Mouse (Mus musculus) liver, postnatal 0 days (tissue): Measurements from ENCODE around the gene Gm5678. TPM values are rescaled to one million over a fixed set of nuclear protein-coding genes. Genes with fewer than 3 reads are reported as not detected.

ENCODE experiments used
- ATAC-seq: fragments of 200-750 bp; cut with Nextera tagmentation; 2 replicates; pipeline ENCODE4 v1.8.0; 2017; ENCODE audit warnings: mild to moderate bottlenecking, moderate library complexity
- DNase-seq: peaks from one replicate; pipeline ENCODE4 v3.0.0-alpha.2; 2016
- H3K27ac ChIP-seq: fragments of 300-500 bp; sonication (generic); 2 replicates; pipeline ENCODE4 v1.5.1; 2014; ENCODE audit warnings: antibody characterized with exemption, moderate library complexity, mild to moderate bottlenecking, low read depth
- H3K27me3 ChIP-seq: fragments of 300-500 bp; sonication (generic); 2 replicates; pipeline ENCODE4 v1.6.1; 2014; ENCODE audit warnings: low read length, control low read depth, mixed read lengths; ENCODE audit not compliant: insufficient read depth
- H3K36me3 ChIP-seq: fragments of 300-500 bp; sonication (generic); replicated peaks from 2 replicates; pipeline ENCODE4 v1.6.1; 2014; ENCODE audit warnings: mild to moderate bottlenecking, control low read depth, low read length, moderate library complexity, mixed read lengths; ENCODE audit not compliant: insufficient read depth
- H3K4me1 ChIP-seq: fragments of 300-500 bp; sonication (generic); 2 replicates; pipeline ENCODE4 v1.6.1; 2014; ENCODE audit warnings: antibody characterized with exemption, mild to moderate bottlenecking, control low read depth; ENCODE audit not compliant: insufficient read depth
- H3K4me2 ChIP-seq: fragments of 300-500 bp; sonication (generic); 2 replicates; pipeline ENCODE4 v1.6.1; 2014; ENCODE audit warnings: low read depth, mild to moderate bottlenecking, low read length, moderate library complexity, mixed read lengths
- H3K4me3 ChIP-seq: fragments of 300-500 bp; sonication (generic); 2 replicates; pipeline ENCODE4 v1.5.1; 2014; ENCODE audit warnings: low read depth, low read length
- H3K9ac ChIP-seq: fragments of 300-500 bp; sonication (generic); replicated peaks from 2 replicates; pipeline ENCODE4 v1.6.1; 2014; ENCODE audit warnings: mild to moderate bottlenecking, moderate library complexity
- H3K9me3 ChIP-seq: fragments of 300-500 bp; sonication (generic); 2 replicates; pipeline ENCODE4 v1.6.1; 2016; ENCODE audit warnings: mild to moderate bottlenecking, control low read depth, low read length, mixed read lengths
- CTCF ChIP-seq: sonication (generic); IDR thresholded peaks from 2 replicates; pipeline ENCODE4 v1.5.1; 2016; ENCODE audit warnings: antibody characterized with exemption, low read depth
- EP300 ChIP-seq: IDR thresholded peaks from 2 replicates; pipeline ENCODE4 v1.6.1; 2016; ENCODE audit warnings: antibody characterized with exemption, low read depth, mild to moderate bottlenecking
- WGBS: fragments of 180-500 bp; shearing (Covaris S2); extraction: QIAGEN DNeasy Blood & Tissue Kit; methylation state at CpG from one replicate; pipeline ENCODE4 v1.1.7; 2014; ENCODE audit not compliant: insufficient replicate concordance; 5-methylcytosine and 5-hydroxymethylcytosine counted together
- polyA plus RNA-seq: library from polyadenylated mRNA; unstranded; fragments of >200 nt; fragmentation: Nextera tagmentation; extraction: Ambion mirVana; gene quantifications from 2 replicates; pipeline ENCODE4 v1.2.1, GENCODE M21; 2015

The Gm5678 gene
- polyA plus RNA-seq, 1 experiment from 2014 or later: not detected

GRCm38 (mm10) chr16:93595766-93596165, 32.1 kb upstream of the Gm5678 start:
- Histone ChIP-seq H3K27ac (no peak overlapping the region), H3K36me3 (peaks cover 16% of the 10 kb centered on the region), H3K4me1 (peaks cover 3% of the 10 kb centered on the region), H3K9me3 (no peaks in the 10 kb centered on the region), H3K27me3 (no peaks in the 10 kb centered on the region), H3K4me2 (no peak overlapping the region), H3K9ac (no peak overlapping the region), H3K4me3 (no peak overlapping the region)
- TF ChIP-seq EP300: no peak
- TF ChIP-seq CTCF: no peak
- 90% methylated on average over 5 of the region's 5 CpGs for WGBS
- no peak for DNase-seq
- no peak for ATAC-seq

- H3K4me3 ChIP-seq: no peak overlapping the region
- H3K36me3 ChIP-seq: peaks cover 16% of the 10 kb centered on the region
- 81% methylated on average over 7 of the region's 7 CpGs for WGBS
- H3K9ac ChIP-seq: no peak overlapping the region
- no peak for DNase-seq
- no peak overlapping the region for H3K4me2 ChIP-seq
- no peaks in the 10 kb centered on the region for H3K9me3 ChIP-seq
- H3K4me1 ChIP-seq: peaks cover 3% of the 10 kb centered on the region
- no peaks in the 10 kb centered on the region for H3K27me3 ChIP-seq
- ATAC-seq: no peak
- no peak for TF ChIP-seq CTCF
- TF ChIP-seq EP300: no peak
- no peak overlapping the region for H3K27ac ChIP-seq
These were observed 31.1 kb upstream of the Gm5678 start for GRCm38 (mm10) chr16:93596807-93597206.

- no peak for DNase-seq
- Histone ChIP-seq H3K9ac (no peak overlapping the region), H3K4me2 (no peak overlapping the region), H3K27ac (no peak overlapping the region), H3K9me3 (no peaks in the 10 kb centered on the region), H3K36me3 (peaks cover 16% of the 10 kb centered on the region), H3K27me3 (no peaks in the 10 kb centered on the region), H3K4me1 (peaks cover 3% of the 10 kb centered on the region), H3K4me3 (no peak overlapping the region)
- ATAC-seq: no peak
- 86% methylated on average over 9 of the region's 9 CpGs for WGBS
- TF ChIP-seq CTCF (no peak), EP300 (no peak)
These were observed 30.3 kb upstream of the Gm5678 start for GRCm38 (mm10) chr16:93597551-93597950.

- DNase-seq: no peak
- WGBS: 68% methylated on average over 6 of the region's 6 CpGs
- TF ChIP-seq CTCF (no peak), EP300 (no peak)
- no peak overlapping the region for H3K27ac ChIP-seq
- no peak overlapping the region for H3K9ac ChIP-seq
- H3K4me3 ChIP-seq: no peak overlapping the region
- H3K4me1 ChIP-seq: peaks cover 11% of the 10 kb centered on the region
- ATAC-seq: no peak
- no peaks in the 10 kb centered on the region for H3K9me3 ChIP-seq
- no peaks in the 10 kb centered on the region for H3K27me3 ChIP-seq
- peak overlapping the region; percentile 44 for H3K4me2 ChIP-seq
- H3K36me3 ChIP-seq: peaks cover 16% of the 10 kb centered on the region
These were observed 28.4 kb upstream of the Gm5678 start for GRCm38 (mm10) chr16:93599461-93599860.

GRCm38 (mm10) chr16:93603439-93604212, 24.3 kb upstream of the Gm5678 start, which contains the start of gene Setd4:
Setd4 (minus strand) TSS chr16:93604063.
- Histone ChIP-seq H3K4me2 (peak within 1 kb of the TSS; percentile 82), H3K27me3 (no peaks in the 10 kb centered on the region), H3K9ac (peak within 1 kb of the TSS; percentile 77), H3K27ac (peak within 1 kb of the TSS; percentile 93), H3K4me3 (peak within 1 kb of the TSS; percentile 75), H3K4me1 (peaks cover 22% of the 10 kb centered on the region), H3K9me3 (no peaks in the 10 kb centered on the region), H3K36me3 (peaks cover under 1% of the 10 kb centered on the region)
- TF ChIP-seq EP300 (peak; percentile 39; the same call in 1 of the 2 replicates), CTCF (peak; percentile 11; the same call in 1 of the 2 replicates)
- WGBS: under 1% methylated on average over 55 of the region's 55 CpGs
- DNase-seq (peak; percentile 92), ATAC-seq (peak; percentile 90)

GRCm38 (mm10) chr16:93604481-93604969, 23.4 kb upstream of the Gm5678 start:
- Histone ChIP-seq H3K4me2 (peak overlapping the region; percentile 82), H3K4me1 (peaks cover 20% of the 10 kb centered on the region), H3K27me3 (no peaks in the 10 kb centered on the region), H3K27ac (peak overlapping the region; percentile 93), H3K36me3 (no peaks in the 10 kb centered on the region; the same call in 1 of the 2 replicates), H3K9ac (peak overlapping the region; percentile 77), H3K9me3 (no peaks in the 10 kb centered on the region), H3K4me3 (peak overlapping the region; percentile 75)
- no peak for DNase-seq
- TF ChIP-seq CTCF: no peak
- TF ChIP-seq EP300: no peak
- 11% methylated on average over 16 of the region's 16 CpGs for WGBS
- ATAC-seq: 0 out of 2 replicates have a peak, but pooled peaks have one; percentile 1
